Mouse (Mus musculus): ENCODE data around the gene Prr32.

The Prr32 gene

GRCm38 (mm10) chrX:45090604-45091003 is at the start of gene Prr32:
Gene Prr32, plus strand, starts transcription at chrX:45090904.
- DNase-seq (ENCODE audit: low spot score), result no peak
